12 mouse cellular contexts compared by ENCODE assay signal in the genomic region with DNA sequence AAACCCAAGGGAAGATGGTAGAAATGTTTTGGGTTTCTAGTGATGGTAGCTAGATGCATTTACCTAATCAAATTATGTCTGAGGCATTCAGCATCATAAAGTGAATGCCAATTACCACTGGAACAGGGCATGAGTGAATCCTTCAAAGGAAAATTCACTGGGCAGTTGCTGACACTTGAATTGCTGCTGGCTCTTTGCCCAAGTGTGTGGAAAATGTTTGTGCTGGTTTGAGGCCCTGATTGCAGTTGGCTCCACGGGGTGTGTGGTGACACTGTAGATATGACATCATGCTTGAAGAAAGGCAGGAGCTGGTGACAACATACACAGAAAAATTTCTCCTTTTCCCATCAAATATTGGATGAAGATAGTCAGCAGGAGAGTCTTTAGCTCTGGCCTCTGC.
DNase-seq lines count a peak whose midpoint lies in the region; ATAC-seq and TF ChIP-seq lines count a peak whose summit lies in the region.
"Had no signal": no experiment of that assay in that cellular context is flagged by ENCODE, and none has a peak within 500 bp of the region (broad histone marks: within the 10 kb centered on the region; RNA-seq: fewer than 3 reads in every experiment).

No protein-coding gene starts in this region.

- no peak for TF ChIP-seq POLR2A in heart, adult 2 months (IDR thresholded peaks at IDR 0.05; ENCODE audit: insufficient read depth, low read depth, low read length)

- DNase-seq in heart, adult 2 months = no peak
- peak; percentile 24 to 34 for DNase-seq in lung, postnatal 4 days
- no peak for DNase-seq in lung, postnatal 25 days (ENCODE audit: low spot score)
- DNase-seq in retina, embryonic 14.5 days (ENCODE audit: low spot score) = peak; percentile 21
- DNase-seq in frontal cortex, postnatal 36 days (ENCODE audit: low spot score in 2 of 2) = no peak
- DNase-seq: cerebellum, adult 8-10 months; embryo, embryonic 11 days had no signal

- 0 out of 2 replicates have a peak, but pooled peaks have one; percentile 35 for ATAC-seq in heart, embryonic 14.5 days (ENCODE audit: insufficient number of reproducible peaks, insufficient read depth, low FRiP score, low read depth)
- ATAC-seq in forebrain, embryonic 15.5 days (replicated peaks) = no peak

- no peaks in the 10 kb centered on the region for H3K36me3 ChIP-seq in heart, embryonic 14.5 days (ENCODE audit: control insufficient read depth, insufficient read depth, low read length)
- no peaks in the 10 kb centered on the region for H3K36me3 ChIP-seq in heart, adult 2 months (ENCODE audit: control insufficient read depth, insufficient read depth, low read length)
- H3K36me3 ChIP-seq in forebrain, embryonic 15.5 days = no peaks in the 10 kb centered on the region
- H3K36me3 ChIP-seq: limb, embryonic 15.5 days; lung, embryonic 15.5 days had no signal

- H3K9me3 ChIP-seq in heart, embryonic 14.5 days (ENCODE audit: control insufficient read depth, low read length) = no peaks in the 10 kb centered on the region
- no peaks in the 10 kb centered on the region for H3K9me3 ChIP-seq in forebrain, embryonic 15.5 days
- H3K9me3 ChIP-seq: limb, embryonic 15.5 days; lung, embryonic 15.5 days had no signal

- H3K4me3 ChIP-seq in heart, embryonic 14.5 days (ENCODE audit: control insufficient read depth in 1 of 2, insufficient read depth in 1 of 2, low read depth in 1 of 2, low read length in 2 of 2) = no peak overlapping the region
- no peak overlapping the region for H3K4me3 ChIP-seq in heart, adult 2 months
- H3K4me3 ChIP-seq in forebrain, embryonic 15.5 days = no peak overlapping the region
- H3K4me3 ChIP-seq: limb, embryonic 15.5 days; lung, embryonic 15.5 days had no signal

- H3K79me2 ChIP-seq in heart, adult 2 months (replicated peaks; ENCODE audit: control insufficient read depth, insufficient read depth, low read length) = no peaks in the 10 kb centered on the region

- TF ChIP-seq EP300 in heart, adult 2 months (IDR thresholded peaks at IDR 0.05; ENCODE audit: insufficient read depth, low read depth, low read length) = no peak

- H3K4me2 ChIP-seq in heart, embryonic 14.5 days (ENCODE audit: low read length) = no peak overlapping the region
- H3K4me2 ChIP-seq in forebrain, embryonic 15.5 days (replicated peaks) = no peak overlapping the region
- H3K4me2 ChIP-seq: limb, embryonic 15.5 days; lung, embryonic 15.5 days had no signal

- 0% methylated on average over 1 of the region's 1 CpGs for WGBS in heart, embryonic 14.5 days
- 6% methylated on average over 1 of the region's 1 CpGs for WGBS in heart, adult 2 months
- 10% methylated on average over 1 of the region's 1 CpGs for WGBS in forebrain, embryonic 15.5 days

- H3K4me1 ChIP-seq in heart, embryonic 14.5 days (ENCODE audit: control insufficient read depth in 2 of 2, insufficient read depth in 2 of 2, low read length in 2 of 2) = peaks cover 6 to 14% of the 10 kb centered on the region in 2 experiments; a peak in 3 of 4 replicates
- H3K4me1 ChIP-seq in heart, adult 2 months (ENCODE audit: control insufficient read depth, insufficient read depth, low read length) = no peaks in the 10 kb centered on the region
- peaks cover 34% of the 10 kb centered on the region for H3K4me1 ChIP-seq in forebrain, embryonic 15.5 days
- H3K4me1 ChIP-seq: limb, embryonic 15.5 days; lung, embryonic 15.5 days had no signal

- peak overlapping the region; percentile 23 to 44; a peak in 2 of 4 replicates for H3K27ac ChIP-seq in heart, embryonic 14.5 days (replicated peaks in 1 of 2; ENCODE audit: control insufficient read depth in 1 of 2, insufficient read depth in 1 of 2, low read depth in 2 of 2, low read length in 2 of 2)
- no peak overlapping the region for H3K27ac ChIP-seq in heart, adult 2 months
- H3K27ac ChIP-seq in forebrain, embryonic 15.5 days (replicated peaks) = peak overlapping the region; percentile 68
- H3K27ac ChIP-seq: kidney, postnatal 0 days; limb, embryonic 15.5 days; lung, embryonic 15.5 days had no signal

- no peak overlapping the region for H3K9ac ChIP-seq in heart, embryonic 14.5 days (ENCODE audit: low read length)
- no peak overlapping the region for H3K9ac ChIP-seq in heart, adult 2 months (ENCODE audit: low read depth, low read length)
- H3K9ac ChIP-seq in forebrain, embryonic 15.5 days (replicated peaks) = no peak overlapping the region
- H3K9ac ChIP-seq: limb, embryonic 15.5 days; lung, embryonic 15.5 days had no signal

- no peak for TF ChIP-seq CTCF in heart, adult 2 months (IDR thresholded peaks at IDR 0.05)

- intact Hi-C loops in heart, adult 2 months (cut with DNase I) = no loop called here

- no peaks in the 10 kb centered on the region for H3K27me3 ChIP-seq in heart, embryonic 14.5 days (ENCODE audit: control insufficient read depth, insufficient read depth, low read length)
- no peaks in the 10 kb centered on the region for H3K27me3 ChIP-seq in heart, adult 2 months (ENCODE audit: control insufficient read depth, insufficient read depth, low read length)
- no peaks in the 10 kb centered on the region for H3K27me3 ChIP-seq in forebrain, embryonic 15.5 days
- H3K27me3 ChIP-seq: limb, embryonic 15.5 days; lung, embryonic 15.5 days had no signal

Comparison
In these comparisons a context has a peak if more than half of its experiments do, and no peak if none do; other contexts are left out.
1. DNase-seq: peak in lung, postnatal 4 days (2 of 2) and retina, embryonic 14.5 days (single experiment); none in heart, adult 2 months (0 of 2), lung, postnatal 25 days (single experiment) and frontal cortex, postnatal 36 days (0 of 2).